Mouse (Mus musculus) embryonic facial prominence, embryonic 14.5 days (tissue): ENCODE data around the gene A830031A19Rik. TPM values are rescaled to one million over a fixed set of nuclear protein-coding genes. Genes with fewer than 3 reads are reported as not detected.

Experiments used
- ATAC-seq: fragments of 200-750 bp; cut with Nextera tagmentation; 2 replicates; pipeline ENCODE4 v1.8.0; 2017; ENCODE audit warnings: low read depth, moderate number of reproducible peaks, moderate TSS enrichment
- DNase-seq: peaks from one replicate; pipeline ENCODE4 v3.0.0-alpha.2; 2015; ENCODE audit warnings: low spot score
- H3K27ac ChIP-seq: fragments of 300-500 bp; sonication (generic); replicated peaks from 2 replicates; pipeline ENCODE4 v1.5.1; 2014; ENCODE audit warnings: low read depth, mild to moderate bottlenecking, low read length, moderate library complexity
- H3K27me3 ChIP-seq: fragments of 300-500 bp; sonication (generic); replicated peaks from 2 replicates; pipeline ENCODE4 v1.6.1; 2014; ENCODE audit warnings: low read length; ENCODE audit not compliant: control insufficient read depth, insufficient read depth
- H3K36me3 ChIP-seq: fragments of 300-500 bp; sonication (generic); 2 replicates; pipeline ENCODE4 v1.6.1; 2014; ENCODE audit warnings: low read length, mixed read lengths; ENCODE audit not compliant: control insufficient read depth, insufficient read depth
- H3K4me1 ChIP-seq: fragments of 300-500 bp; sonication (generic); 2 replicates; pipeline ENCODE4 v1.6.1; 2014; ENCODE audit warnings: antibody characterized with exemption, low read length; ENCODE audit not compliant: control insufficient read depth, insufficient read depth
- H3K4me2 ChIP-seq: fragments of 300-500 bp; sonication (generic); 2 replicates; pipeline ENCODE4 v1.6.1; 2014; ENCODE audit warnings: low read depth, mild to moderate bottlenecking, low read length, moderate library complexity, mixed read lengths
- H3K4me3 ChIP-seq: fragments of 300-500 bp; sonication (generic); 2 replicates; pipeline ENCODE4 v1.5.1; 2014; ENCODE audit warnings: low read depth, mild to moderate bottlenecking, low read length
- H3K9ac ChIP-seq: fragments of 300-500 bp; sonication (generic); 2 replicates; pipeline ENCODE4 v1.6.1; 2014; ENCODE audit warnings: low read depth, mild to moderate bottlenecking, low read length, moderate library complexity, mixed read lengths
- H3K9me3 ChIP-seq: fragments of 300-500 bp; sonication (generic); 2 replicates; pipeline ENCODE4 v1.6.1; 2016; ENCODE audit warnings: low read length; ENCODE audit not compliant: control insufficient read depth
- WGBS: fragments of 180-500 bp; shearing (Covaris S2); extraction: QIAGEN DNeasy Blood & Tissue Kit; methylation state at CpG from one replicate; pipeline ENCODE4 v1.1.7; 2014; 5-methylcytosine and 5-hydroxymethylcytosine counted together
- polyA plus RNA-seq: library from polyadenylated mRNA; unstranded; fragments of >200 nt; fragmentation: Nextera tagmentation; extraction: Ambion mirVana; gene quantifications from 2 replicates; pipeline ENCODE4 v1.2.1, GENCODE M21; 2014

A830031A19Rik gene
- polyA plus RNA-seq, 1 experiment from 2014 or later: not detected

DNA sequence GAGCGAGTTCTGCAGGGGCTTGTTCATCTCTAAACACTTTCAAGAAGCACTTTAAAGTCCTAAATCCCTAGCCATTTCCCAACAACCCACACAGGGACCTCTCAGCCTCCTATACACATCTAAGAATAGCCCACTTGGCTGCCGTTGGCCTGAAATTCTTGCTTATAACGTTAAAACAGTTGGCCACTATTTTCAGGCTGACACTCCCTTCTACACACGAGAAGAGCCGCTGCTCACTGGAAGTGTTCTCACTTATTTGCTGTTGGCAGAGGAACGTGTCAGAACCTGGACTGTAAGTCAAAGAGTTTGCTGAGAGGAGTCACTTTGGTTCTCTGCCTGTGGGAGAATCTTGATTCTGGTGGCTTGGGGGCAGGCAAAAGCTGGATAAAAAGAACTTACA is 30.8 kb downstream of the A830031A19Rik start:
- Histone ChIP-seq H3K27ac (no peak overlapping the region), H3K4me1 (no peaks in the 10 kb centered on the region), H3K4me3 (no peak overlapping the region), H3K4me2 (no peak overlapping the region), H3K9ac (no peak overlapping the region), H3K9me3 (no peaks in the 10 kb centered on the region), H3K36me3 (no peaks in the 10 kb centered on the region), H3K27me3 (no peaks in the 10 kb centered on the region)
- 61% methylated on average over 6 of the region's 6 CpGs for WGBS
- DNase-seq: peak; percentile 23
- no peak for ATAC-seq

DNA sequence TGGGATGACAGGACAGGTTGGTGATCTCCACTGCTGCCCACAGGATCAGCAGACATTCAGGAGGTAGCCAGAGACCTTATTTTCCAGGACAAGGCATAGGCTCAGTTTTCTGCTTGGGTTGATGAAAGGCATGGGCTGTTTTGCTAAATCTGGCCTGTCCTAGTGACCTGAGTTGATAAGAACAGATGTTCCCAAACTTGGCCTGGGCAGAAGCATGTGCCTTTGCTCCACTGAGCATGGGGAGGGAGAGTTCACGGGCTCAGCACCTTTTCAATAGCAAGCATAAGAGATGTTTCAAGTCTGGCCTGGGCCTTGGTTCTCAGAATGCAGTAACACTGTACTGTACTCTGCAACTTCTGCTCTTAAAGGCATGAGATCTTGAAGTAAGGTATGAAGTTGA is 54.1 kb downstream of the A830031A19Rik start:
- Histone ChIP-seq H3K4me1 (no peaks in the 10 kb centered on the region), H3K27ac (no peak overlapping the region), H3K36me3 (no peaks in the 10 kb centered on the region), H3K9me3 (no peaks in the 10 kb centered on the region), H3K4me3 (no peak overlapping the region), H3K27me3 (no peaks in the 10 kb centered on the region), H3K4me2 (no peak overlapping the region), H3K9ac (no peak overlapping the region)
- no peak for DNase-seq
- no peak for ATAC-seq
- WGBS: 58% methylated on average over 1 of the region's 1 CpGs

DNA sequence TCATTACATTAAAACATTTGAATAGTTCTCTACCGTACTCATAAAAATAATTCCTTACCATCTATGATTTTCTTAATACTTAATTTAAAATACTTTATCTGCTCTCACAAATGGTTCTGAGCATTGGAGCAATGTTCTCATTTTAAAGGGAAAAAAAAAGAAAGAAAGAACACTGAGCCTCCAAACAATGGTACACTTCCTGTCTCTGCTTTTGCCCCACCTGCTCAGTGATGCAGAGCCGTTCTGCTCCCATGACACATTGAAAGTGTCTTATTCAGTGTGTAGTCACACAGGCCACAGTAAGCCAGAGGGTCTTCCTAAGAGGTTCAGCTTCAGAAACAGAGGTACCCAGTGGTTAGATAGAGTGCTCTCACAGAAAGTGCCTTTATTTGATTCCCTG is 56.1 kb downstream of the A830031A19Rik start:
- WGBS: 69% methylated on average over 2 of the region's 2 CpGs
- no peaks in the 10 kb centered on the region for H3K36me3 ChIP-seq
- no peak for ATAC-seq
- no peak overlapping the region for H3K4me3 ChIP-seq
- H3K4me1 ChIP-seq: no peaks in the 10 kb centered on the region
- no peaks in the 10 kb centered on the region for H3K27me3 ChIP-seq
- H3K9me3 ChIP-seq: no peaks in the 10 kb centered on the region
- DNase-seq: no peak
- H3K4me2 ChIP-seq: no peak overlapping the region
- no peak overlapping the region for H3K9ac ChIP-seq
- H3K27ac ChIP-seq: no peak overlapping the region

DNA sequence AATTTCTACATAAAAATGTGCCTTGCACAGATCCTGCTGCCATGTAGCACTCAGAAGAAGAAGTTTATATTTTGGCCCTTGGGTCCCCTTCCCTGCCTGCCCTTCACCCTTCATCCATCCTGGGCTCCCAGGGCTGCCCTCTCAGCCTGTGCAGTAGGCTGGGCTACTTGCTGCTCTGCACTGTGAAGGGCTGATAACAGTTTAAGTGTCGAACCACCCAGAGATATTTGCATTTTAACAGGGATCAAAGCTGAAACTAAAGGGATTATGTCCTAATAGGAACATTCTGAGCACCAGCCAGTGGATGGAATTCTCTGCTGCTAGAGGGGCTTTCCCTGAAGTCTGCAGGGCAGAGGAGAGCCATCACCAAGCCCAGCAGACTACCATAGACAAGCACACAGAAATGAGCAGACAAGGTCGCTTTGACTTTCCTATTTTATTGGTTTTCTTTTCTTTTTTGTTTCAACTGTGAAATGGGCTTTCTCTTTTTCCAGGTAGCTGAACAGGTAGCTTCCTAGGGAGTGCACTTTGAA is 58.1 kb downstream of the A830031A19Rik start:
- Histone ChIP-seq H3K4me2 (no peak overlapping the region), H3K4me1 (peaks cover 7% of the 10 kb centered on the region; the same call in 1 of the 2 replicates), H3K4me3 (no peak overlapping the region), H3K36me3 (no peaks in the 10 kb centered on the region), H3K27ac (no peak overlapping the region), H3K27me3 (no peaks in the 10 kb centered on the region), H3K9ac (no peak overlapping the region), H3K9me3 (no peaks in the 10 kb centered on the region)
- no peak for DNase-seq
- ATAC-seq: no peak
- WGBS: 30% methylated on average over 2 of the region's 2 CpGs

DNA sequence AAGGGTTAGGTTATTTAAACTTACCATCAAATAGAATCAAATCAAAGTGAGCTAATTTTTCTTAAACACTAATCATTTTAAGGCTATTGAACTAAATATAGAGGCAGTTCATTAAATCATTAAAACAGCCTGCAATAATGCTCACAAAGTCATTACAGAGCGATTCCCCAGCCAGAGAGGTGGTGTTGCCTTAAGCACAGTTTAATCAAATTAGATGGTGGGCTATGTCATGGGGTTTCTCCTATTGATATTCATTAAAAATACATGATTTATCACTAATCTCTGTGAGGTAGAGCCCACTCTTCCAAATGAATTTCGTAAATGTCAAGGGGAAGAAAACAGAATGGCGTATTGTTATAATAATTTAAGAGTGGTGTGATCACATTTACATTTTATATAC is 58.8 kb downstream of the A830031A19Rik start:
- ATAC-seq (no peak), DNase-seq (no peak)
- Histone ChIP-seq H3K9me3 (no peaks in the 10 kb centered on the region), H3K27ac (no peak overlapping the region), H3K9ac (no peak overlapping the region), H3K27me3 (no peaks in the 10 kb centered on the region), H3K4me1 (peaks cover 7% of the 10 kb centered on the region; the same call in 1 of the 2 replicates), H3K4me2 (no peak overlapping the region), H3K36me3 (no peaks in the 10 kb centered on the region), H3K4me3 (no peak overlapping the region)
- 85% methylated on average over 3 of the region's 3 CpGs for WGBS

DNA sequence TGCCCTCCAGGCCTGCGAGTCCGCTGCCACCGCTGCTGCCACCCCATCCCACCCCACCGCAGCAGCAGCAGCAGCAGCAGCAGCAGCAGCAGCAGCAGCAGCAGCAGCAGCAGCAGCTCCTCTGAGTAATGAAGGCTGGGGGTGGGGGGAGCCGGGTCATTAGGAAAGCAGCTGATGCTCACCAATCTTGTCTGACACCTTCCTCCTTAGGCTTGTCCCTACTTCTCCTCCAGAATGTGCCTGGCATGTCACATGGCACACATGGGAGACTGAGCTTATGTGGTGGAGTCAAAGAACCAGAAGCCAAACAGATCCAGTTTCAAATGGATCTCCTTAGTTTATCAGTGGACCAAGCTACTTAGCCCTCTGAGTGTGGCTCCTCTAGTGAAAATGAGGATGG is 60.2 kb downstream of the A830031A19Rik start:
- no peak for DNase-seq
- 70% methylated on average over 4 of the region's 5 CpGs for whole genome bisulfite sequencing

DNA sequence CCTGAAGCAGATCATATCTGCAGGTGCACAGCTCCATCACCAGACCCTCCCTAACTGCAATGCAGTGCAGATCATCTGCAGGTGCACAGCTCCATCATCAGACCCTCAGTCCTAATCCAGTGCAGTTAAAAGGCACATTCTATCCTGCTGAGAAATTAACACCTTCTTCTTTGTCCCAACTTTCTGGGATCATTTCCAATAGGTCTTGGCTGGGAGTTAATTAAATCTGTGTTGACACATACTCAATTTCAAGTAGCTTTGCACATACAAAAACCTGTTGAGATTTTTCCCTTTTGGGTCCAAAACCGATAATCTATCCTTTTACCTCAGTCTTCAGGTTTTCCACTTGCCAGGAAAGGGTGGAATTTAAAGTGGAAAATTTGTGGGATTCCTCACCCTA is 62.6 kb downstream of the A830031A19Rik start:
- ATAC-seq: no peak; the same call in 1 of the 2 replicates
- H3K4me1 ChIP-seq: peaks cover 7% of the 10 kb centered on the region; the same call in 1 of the 2 replicates
- WGBS: 83% methylated on average over 1 of the region's 1 CpGs

More for the DNA sequence above, 60.2 kb downstream of the A830031A19Rik start:
- Histone ChIP-seq H3K27me3 (no peaks in the 10 kb centered on the region), H3K9me3 (no peaks in the 10 kb centered on the region), H3K9ac (no peak overlapping the region), H3K4me1 (peaks cover 7% of the 10 kb centered on the region; the same call in 1 of the 2 replicates), H3K4me2 (no peak overlapping the region), H3K27ac (no peak overlapping the region), H3K36me3 (no peaks in the 10 kb centered on the region), H3K4me3 (no peak overlapping the region)
- no peak for ATAC-seq

DNA sequence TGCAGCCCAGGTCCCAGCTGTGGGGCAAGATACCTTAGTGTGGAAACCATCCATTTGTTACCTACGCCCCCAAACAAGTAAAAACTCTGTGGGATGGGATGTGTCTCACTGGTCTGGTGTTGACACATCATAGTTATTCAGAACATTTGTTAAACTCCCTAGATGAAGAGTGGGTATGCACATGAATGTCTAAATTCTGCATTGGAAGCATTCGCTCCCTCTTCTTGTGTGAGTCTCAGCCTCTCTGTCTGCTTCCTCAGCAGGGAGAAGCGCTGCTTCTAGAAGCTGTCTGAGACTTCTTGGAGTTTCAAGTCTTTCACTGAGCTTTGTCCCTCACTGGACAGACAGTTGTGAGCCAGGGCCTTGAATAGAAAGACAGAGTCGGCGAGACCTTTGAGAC is 65.9 kb downstream of the A830031A19Rik start:
- Histone ChIP-seq H3K4me1 (peaks cover 7% of the 10 kb centered on the region; the same call in 1 of the 2 replicates), H3K9me3 (no peaks in the 10 kb centered on the region), H3K36me3 (no peaks in the 10 kb centered on the region), H3K4me2 (no peak overlapping the region), H3K4me3 (no peak overlapping the region), H3K27me3 (no peaks in the 10 kb centered on the region), H3K9ac (no peak overlapping the region), H3K27ac (no peak overlapping the region)
- ATAC-seq: no peak
- WGBS: 78% methylated on average over 5 of the region's 5 CpGs
- no peak for DNase-seq

More for the DNA sequence above, 62.6 kb downstream of the A830031A19Rik start:
- H3K9ac ChIP-seq: no peak overlapping the region
- H3K9me3 ChIP-seq: no peaks in the 10 kb centered on the region
- no peaks in the 10 kb centered on the region for H3K27me3 ChIP-seq
- H3K4me3 ChIP-seq: no peak overlapping the region
- H3K4me2 ChIP-seq: no peak overlapping the region
- DNase-seq: peak; percentile 27
- no peaks in the 10 kb centered on the region for H3K36me3 ChIP-seq
- no peak overlapping the region for H3K27ac ChIP-seq

DNA sequence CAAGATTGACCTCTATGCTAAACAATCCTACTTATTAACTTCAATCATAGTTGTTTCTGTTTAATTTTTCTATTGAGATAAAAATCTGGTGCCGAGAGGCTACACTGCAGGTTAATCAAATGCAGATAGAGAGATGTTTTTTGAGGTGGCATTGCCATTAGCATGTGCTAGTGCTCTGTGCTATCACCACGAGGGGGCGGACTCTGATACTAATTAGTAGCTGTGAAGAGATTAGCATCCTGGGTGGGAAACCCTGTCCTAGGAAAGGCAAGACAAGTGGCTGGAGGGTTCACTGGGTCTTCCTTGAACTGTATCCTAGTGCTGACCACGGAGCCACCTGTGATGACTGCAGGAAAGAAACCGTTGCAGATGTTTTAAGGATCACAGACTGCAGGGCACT is 66.6 kb downstream of the A830031A19Rik start:
- Histone ChIP-seq H3K9me3 (no peaks in the 10 kb centered on the region), H3K36me3 (no peaks in the 10 kb centered on the region), H3K27ac (no peak overlapping the region), H3K4me2 (no peak overlapping the region), H3K9ac (no peak overlapping the region), H3K4me3 (no peak overlapping the region), H3K27me3 (no peaks in the 10 kb centered on the region), H3K4me1 (peaks cover 7% of the 10 kb centered on the region; the same call in 1 of the 2 replicates)
- ATAC-seq (no peak), DNase-seq (peak; percentile 9)
- 32% methylated on average over 5 of the region's 5 CpGs for WGBS
